Mouse (Mus musculus): ENCODE results near the gene Bmp2. TPM values are rescaled to one million over a fixed set of nuclear protein-coding genes. Genes with fewer than 3 reads are reported as not detected.

Bmp2 gene
- polyA plus RNA-seq, 1 experiment from 2014 or later: 3.5 TPM

DNA sequence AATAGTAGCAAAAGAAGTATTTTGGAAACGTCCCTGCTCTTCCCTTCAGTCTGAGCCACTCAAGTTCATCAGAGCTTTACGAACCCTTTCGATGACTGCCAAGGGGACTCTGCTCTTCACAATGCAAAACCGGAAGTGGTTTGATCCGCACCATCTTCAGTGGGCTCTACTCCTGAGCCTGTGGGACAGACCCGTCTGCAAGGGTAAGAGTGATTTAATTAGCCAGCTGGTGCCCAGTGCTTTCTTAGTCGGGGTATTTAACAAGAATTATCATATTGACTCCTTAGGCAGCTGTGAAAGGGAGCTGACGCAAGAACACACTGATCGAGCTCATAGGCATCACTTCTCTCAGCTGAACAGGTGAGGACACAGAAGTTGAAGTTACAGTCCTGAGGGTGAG lies 16.5 kb upstream of the Bmp2 start:
- Histone ChIP-seq H3K4me1 (no peaks in the 10 kb centered on the region), H3K27ac (no peak overlapping the region), H3K36me3 (replicated peaks) (no peaks in the 10 kb centered on the region), H3K4me3 (no peak overlapping the region), H3K9me3 (no peaks in the 10 kb centered on the region), H3K4me2 (no peak overlapping the region; the same call in 1 of the 2 replicates), H3K9ac (no peak overlapping the region), H3K27me3 (replicated peaks) (no peaks in the 10 kb centered on the region)
- no peak for ATAC-seq (replicated peaks)
- 61% methylated on average over 9 of the region's 9 CpGs for WGBS

DNA sequence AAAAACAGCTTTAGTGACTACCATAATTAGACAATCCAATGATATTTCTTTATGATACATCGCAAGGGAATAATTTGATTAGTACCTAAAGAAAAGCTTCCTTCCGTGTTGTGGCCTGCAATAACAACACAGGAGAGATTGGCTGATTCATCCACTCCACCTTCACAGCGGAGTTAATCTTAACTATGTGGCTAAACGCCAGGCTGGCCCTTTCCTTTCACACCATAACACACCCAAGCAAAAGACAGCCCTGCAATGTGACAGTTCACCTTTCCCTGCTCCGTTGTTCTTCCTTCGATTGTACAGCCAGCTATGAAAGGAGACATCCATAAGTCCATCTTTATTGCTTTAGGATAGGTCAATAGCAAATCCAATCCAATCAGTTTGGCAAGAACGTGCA lies 15.1 kb upstream of the Bmp2 start:
- no peaks in the 10 kb centered on the region for H3K9me3 ChIP-seq
- WGBS: 93% methylated on average over 7 of the region's 7 CpGs
- no peak for ATAC-seq (replicated peaks)
- no peak overlapping the region for H3K27ac ChIP-seq
- no peaks in the 10 kb centered on the region for H3K36me3 ChIP-seq (replicated peaks)
- no peak overlapping the region for H3K9ac ChIP-seq
- no peak overlapping the region for H3K4me2 ChIP-seq
- H3K4me3 ChIP-seq: no peak overlapping the region
- H3K27me3 ChIP-seq (replicated peaks): no peaks in the 10 kb centered on the region
- H3K4me1 ChIP-seq: no peaks in the 10 kb centered on the region

DNA sequence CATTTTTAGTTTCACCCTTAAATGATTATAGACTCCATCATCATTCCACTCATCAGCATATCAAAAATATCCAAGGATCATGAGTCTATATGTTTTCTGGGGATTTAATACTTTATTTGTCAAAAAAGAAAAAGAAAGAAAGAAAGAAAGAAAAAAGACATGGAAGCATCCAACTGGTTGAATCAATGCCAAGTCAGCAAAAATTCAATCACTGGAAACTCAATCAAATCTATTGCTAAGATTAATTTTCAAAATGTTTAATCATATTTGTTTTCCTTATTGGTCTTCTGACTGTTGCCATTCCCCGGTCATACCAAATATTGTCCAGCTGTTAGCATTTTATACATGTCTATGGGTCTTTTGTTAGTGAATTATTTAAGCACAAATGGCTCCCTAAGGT lies 11.3 kb upstream of the Bmp2 start:
- Histone ChIP-seq H3K4me1 (no peaks in the 10 kb centered on the region), H3K27me3 (replicated peaks) (no peaks in the 10 kb centered on the region), H3K27ac (no peak overlapping the region), H3K4me3 (no peak overlapping the region), H3K9ac (no peak overlapping the region), H3K36me3 (replicated peaks) (no peaks in the 10 kb centered on the region), H3K9me3 (no peaks in the 10 kb centered on the region), H3K4me2 (no peak overlapping the region)
- ATAC-seq (replicated peaks): no peak
- 71% methylated on average over 1 of the region's 1 CpGs for WGBS

DNA sequence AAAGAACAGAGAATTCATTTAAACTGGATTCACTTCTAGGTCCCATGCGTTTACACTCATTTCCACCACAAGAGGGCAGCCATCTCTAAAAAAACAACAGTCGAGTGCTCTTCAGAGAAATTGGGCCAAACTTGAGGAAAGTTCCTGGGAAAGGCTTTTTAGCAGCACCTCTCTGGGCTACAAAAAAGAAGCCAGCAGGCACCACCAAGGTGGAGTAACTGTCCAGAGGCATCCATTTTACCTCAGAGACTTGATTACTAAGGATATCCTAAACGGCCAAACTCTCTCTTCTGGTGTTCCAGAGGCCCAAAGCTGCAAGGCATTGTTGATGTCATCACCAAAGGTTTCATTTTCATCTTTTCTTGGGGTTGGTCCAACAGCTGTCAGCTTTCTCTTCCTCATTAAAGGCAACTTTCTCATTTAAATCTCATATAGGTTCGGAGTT lies 1.7 kb upstream of the Bmp2 start:
- Histone ChIP-seq H3K27ac (no peak overlapping the region), H3K9ac (no peak overlapping the region), H3K4me2 (no peak overlapping the region), H3K4me3 (no peak overlapping the region), H3K4me1 (peaks cover 28% of the 10 kb centered on the region), H3K27me3 (replicated peaks) (peaks cover 47% of the 10 kb centered on the region), H3K36me3 (replicated peaks) (no peaks in the 10 kb centered on the region), H3K9me3 (no peaks in the 10 kb centered on the region)
- 30% methylated on average over 4 of the region's 4 CpGs for WGBS
- ATAC-seq (replicated peaks): no peak

GRCm38 (mm10) chr2:133552842-133553465 lies 995 bp downstream of the Bmp2 start:
- peak overlapping the region; percentile 46 for H3K9ac ChIP-seq
- no peaks in the 10 kb centered on the region for H3K36me3 ChIP-seq (replicated peaks)
- H3K4me2 ChIP-seq: peak overlapping the region; percentile 98
- H3K27me3 ChIP-seq (replicated peaks): peaks cover 61% of the 10 kb centered on the region
- 1% methylated on average over 48 of the region's 48 CpGs for whole genome bisulfite sequencing
- no peaks in the 10 kb centered on the region for H3K9me3 ChIP-seq
- H3K27ac ChIP-seq: no peak overlapping the region
- peak overlapping the region; percentile 58 for H3K4me3 ChIP-seq
- peaks cover 28% of the 10 kb centered on the region for H3K4me1 ChIP-seq
- ATAC-seq (replicated peaks): peak; percentile 52

GRCm38 (mm10) chr2:133553911-133554285 lies 1.9 kb downstream of the Bmp2 start:
- Histone ChIP-seq H3K4me3 (peak overlapping the region; percentile 58), H3K9me3 (no peaks in the 10 kb centered on the region), H3K36me3 (replicated peaks) (no peaks in the 10 kb centered on the region), H3K4me1 (peaks cover 28% of the 10 kb centered on the region), H3K9ac (peak overlapping the region; percentile 42), H3K4me2 (peak overlapping the region; percentile 98), H3K27me3 (replicated peaks) (peaks cover 61% of the 10 kb centered on the region), H3K27ac (no peak overlapping the region)
- no peak for ATAC-seq (replicated peaks)
- WGBS: 33% methylated on average over 9 of the region's 9 CpGs

GRCm38 (mm10) chr2:133554286-133555021 lies 2.5 kb downstream of the Bmp2 start:
- Histone ChIP-seq H3K4me3 (peak overlapping the region; percentile 58), H3K4me1 (peaks cover 28% of the 10 kb centered on the region), H3K27me3 (replicated peaks) (peaks cover 61% of the 10 kb centered on the region), H3K36me3 (replicated peaks) (no peaks in the 10 kb centered on the region), H3K9me3 (no peaks in the 10 kb centered on the region), H3K4me2 (peak overlapping the region; percentile 98), H3K27ac (no peak overlapping the region), H3K9ac (peak overlapping the region; percentile 42)
- WGBS: under 1% methylated on average over 55 of the region's 55 CpGs
- ATAC-seq (replicated peaks): peak; percentile 38

DNA sequence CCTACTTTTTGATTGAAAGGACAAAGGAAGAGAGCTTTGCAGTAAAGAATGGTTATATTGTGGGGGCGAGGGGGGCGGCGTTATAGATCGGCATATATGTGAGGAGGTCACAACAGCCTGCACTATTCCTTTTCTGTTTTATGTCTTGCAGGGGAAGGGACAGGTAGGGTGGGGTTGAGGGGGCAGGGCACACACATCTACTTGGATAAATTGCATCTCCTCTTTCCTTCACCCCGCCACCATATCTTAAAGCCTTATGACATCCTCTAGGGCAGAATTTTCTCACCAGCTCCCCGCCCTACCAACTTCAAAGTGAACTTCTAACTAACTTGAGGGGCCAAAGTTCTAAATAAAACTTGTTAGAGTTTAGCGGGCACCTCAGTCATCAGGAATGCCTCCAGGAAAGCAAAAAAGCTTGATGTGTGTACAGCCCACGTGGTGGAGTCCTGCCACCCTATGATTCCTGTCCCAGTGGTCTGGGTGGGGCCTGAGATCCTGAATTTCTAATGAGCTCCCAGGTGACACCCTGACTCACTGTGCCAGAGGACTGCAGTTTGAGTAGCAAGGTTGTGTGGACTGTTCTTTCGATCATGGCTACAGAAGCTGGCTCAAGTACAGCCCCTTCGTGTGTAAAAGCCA lies 12.4 kb downstream of the Bmp2 start:
- H3K4me3 ChIP-seq: no peak overlapping the region
- no peak overlapping the region for H3K4me2 ChIP-seq
- WGBS: 80% methylated on average over 10 of the region's 10 CpGs
- no peaks in the 10 kb centered on the region for H3K36me3 ChIP-seq (replicated peaks)
- no peaks in the 10 kb centered on the region for H3K9me3 ChIP-seq
- no peaks in the 10 kb centered on the region for H3K4me1 ChIP-seq
- H3K27ac ChIP-seq: no peak overlapping the region
- no peak overlapping the region for H3K9ac ChIP-seq
- ATAC-seq (replicated peaks): no peak
- H3K27me3 ChIP-seq (replicated peaks): no peaks in the 10 kb centered on the region

- Histone ChIP-seq H3K27me3 (replicated peaks) (no peaks in the 10 kb centered on the region), H3K4me3 (no peak overlapping the region), H3K36me3 (replicated peaks) (no peaks in the 10 kb centered on the region), H3K27ac (no peak overlapping the region), H3K4me1 (no peaks in the 10 kb centered on the region), H3K4me2 (no peak overlapping the region), H3K9me3 (no peaks in the 10 kb centered on the region), H3K9ac (no peak overlapping the region)
- WGBS: 92% methylated on average over 5 of the region's 5 CpGs
- ATAC-seq (replicated peaks): no peak
These were observed 13.5 kb downstream of the Bmp2 start for GRCm38 (mm10) chr2:133565424-133565823.

DNA sequence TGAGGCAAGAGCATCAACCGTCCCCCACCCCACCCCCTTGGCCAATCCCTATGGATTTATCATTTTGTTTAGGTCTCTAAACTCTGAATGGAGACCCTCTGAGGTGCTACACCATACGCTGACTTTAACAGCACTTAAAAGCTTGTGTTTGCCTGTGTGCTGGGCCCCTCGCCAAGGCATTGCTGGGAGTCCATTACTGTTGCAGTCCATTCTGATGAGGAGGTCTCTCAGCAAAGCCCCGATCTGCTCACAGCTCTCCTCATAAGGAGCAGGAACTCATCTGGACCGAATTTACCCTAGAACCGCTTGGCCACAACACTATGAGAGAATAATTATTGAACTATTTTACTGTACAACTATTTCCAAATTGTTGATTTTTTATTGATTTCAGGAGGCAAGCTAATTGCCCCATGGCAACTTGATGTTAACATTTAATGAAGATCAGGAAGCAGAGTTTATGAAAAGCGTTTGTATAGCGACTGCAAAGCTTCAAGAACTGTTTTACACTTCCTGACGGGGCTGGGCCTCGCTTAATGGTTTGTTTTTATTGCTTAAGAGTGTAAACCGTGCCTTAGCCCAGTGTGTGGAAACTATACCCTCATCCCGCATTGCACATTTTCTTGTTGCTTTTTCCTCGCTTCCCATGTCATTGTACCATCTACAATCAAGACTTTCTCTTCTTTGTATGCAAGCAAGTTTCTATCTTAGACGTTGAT lies 14.2 kb downstream of the Bmp2 start:
- H3K9ac ChIP-seq: no peak overlapping the region
- H3K36me3 ChIP-seq (replicated peaks): no peaks in the 10 kb centered on the region
- ATAC-seq (replicated peaks): no peak
- H3K9me3 ChIP-seq: no peaks in the 10 kb centered on the region
- no peak overlapping the region for H3K27ac ChIP-seq
- no peak overlapping the region for H3K4me3 ChIP-seq
- WGBS: 83% methylated on average over 14 of the region's 14 CpGs
- no peaks in the 10 kb centered on the region for H3K27me3 ChIP-seq (replicated peaks)
- H3K4me1 ChIP-seq: no peaks in the 10 kb centered on the region
- H3K4me2 ChIP-seq: no peak overlapping the region

- Histone ChIP-seq H3K27ac (no peak overlapping the region), H3K36me3 (replicated peaks) (no peaks in the 10 kb centered on the region), H3K27me3 (replicated peaks) (no peaks in the 10 kb centered on the region), H3K9me3 (no peaks in the 10 kb centered on the region), H3K4me2 (no peak overlapping the region), H3K4me1 (peaks cover 5% of the 10 kb centered on the region; the same call in 1 of the 2 replicates), H3K4me3 (no peak overlapping the region), H3K9ac (no peak overlapping the region)
- ATAC-seq (replicated peaks): no peak
- 57% methylated on average over 12 of the region's 12 CpGs for WGBS
These were observed 39.8 kb downstream of the Bmp2 start for GRCm38 (mm10) chr2:133591562-133592255.
